Mouse (Mus musculus) heart, postnatal 10 days (tissue): Measurements from ENCODE around the gene Fam83g. TPM values are rescaled to one million over a fixed set of nuclear protein-coding genes. Genes with fewer than 3 reads are reported as not detected.

Experiments
- DNase-seq, 2 experiments: peaks; one replicate each; pipeline ENCODE4 v3.0.0; 2021
- intact Hi-C: fragments of 180-260 bp; cut with DNase I; formaldehyde crosslinking; loops from one replicate; pipeline ENCODE4 v1.15.1; 2025
- total RNA-seq, 2 experiments: library from RNA; stranded (reverse); gene quantifications; 2 replicates each; pipeline ENCODE4 v1.2.3; 2021

The Fam83g gene
- total RNA-seq, 2 experiments from 2014 or later, result 0.12 to 0.29 TPM

GRCm38 (mm10) chr11:61650470-61651265 is 33.2 kb upstream of the Fam83g start:
- no peak for DNase-seq
- intact Hi-C loops, result no loop called here

GRCm38 (mm10) chr11:61652216-61652615 is 31.7 kb upstream of the Fam83g start:
- no peak for DNase-seq
- intact Hi-C loops, result no loop called here

- DNase-seq, result peak; percentile 48 to 55
- intact Hi-C loops, result no loop called here
Observed at GRCm38 (mm10) chr11:61652686-61653447, 31.0 kb upstream of the Fam83g start, which contains the start of gene Grap. Gene Grap, plus strand, starts transcription at chr11:61653265.

GRCm38 (mm10) chr11:61653568-61653967 is 30.3 kb upstream of the Fam83g start:
- no peak for DNase-seq
- intact Hi-C loops, result no loop called here

GRCm38 (mm10) chr11:61654786-61655311 is 29.0 kb upstream of the Fam83g start:
- intact Hi-C loops, result no loop called here
- no peak for DNase-seq

- DNase-seq, result no peak
- intact Hi-C loops, result no loop called here
Observed at GRCm38 (mm10) chr11:61655649-61656048, 28.2 kb upstream of the Fam83g start.

- intact Hi-C loops, result no loop called here
- DNase-seq, result no peak
Observed at GRCm38 (mm10) chr11:61656148-61656850, 27.6 kb upstream of the Fam83g start.

- no peak for DNase-seq
- intact Hi-C loops, result no loop called here
Observed at GRCm38 (mm10) chr11:61657432-61657831, 26.5 kb upstream of the Fam83g start.

GRCm38 (mm10) chr11:61658360-61658922 is 25.4 kb upstream of the Fam83g start:
- intact Hi-C loops, result no loop called here

GRCm38 (mm10) chr11:61659011-61659858 is 24.7 kb upstream of the Fam83g start:
- peak in 1 of 2 experiments; percentile 27 for DNase-seq

More at GRCm38 (mm10) chr11:61658360-61658922, 25.4 kb upstream of the Fam83g start:
- DNase-seq, result no peak

GRCm38 (mm10) chr11:61660001-61660400 is 23.9 kb upstream of the Fam83g start:
- intact Hi-C loops, result no loop called here
- DNase-seq, result no peak

More at GRCm38 (mm10) chr11:61659011-61659858, 24.7 kb upstream of the Fam83g start:
- intact Hi-C loops, result no loop called here

- no peak for DNase-seq
- intact Hi-C loops, result no loop called here
Observed at GRCm38 (mm10) chr11:61660806-61661392, 23.0 kb upstream of the Fam83g start.

- intact Hi-C loops, result no loop called here
- no peak for DNase-seq
Observed at GRCm38 (mm10) chr11:61662189-61662588, 21.7 kb upstream of the Fam83g start.

GRCm38 (mm10) chr11:61665401-61665800 is 18.5 kb upstream of the Fam83g start:
- intact Hi-C loops, result no loop called here
- no peak for DNase-seq

- DNase-seq, result peak; percentile 56 to 74
- intact Hi-C loops, result loop anchor here (1.0 kb wide), 1 partner anchor 48 kb away; no protein-coding TSS in a partner anchor
Observed at GRCm38 (mm10) chr11:61665991-61666799, 17.7 kb upstream of the Fam83g start.

GRCm38 (mm10) chr11:61667248-61667647 is 16.6 kb upstream of the Fam83g start:
- DNase-seq, result no peak
- intact Hi-C loops, result no loop called here

- intact Hi-C loops, result no loop called here
- no peak for DNase-seq
Observed at GRCm38 (mm10) chr11:61667782-61668181, 16.1 kb upstream of the Fam83g start.
